Mouse (Mus musculus): ENCODE results near the gene Xndc1. TPM values are rescaled to one million over a fixed set of nuclear protein-coding genes. Genes with fewer than 3 reads are reported as not detected.
"Not testable (repeated sequence)": the region's sequence is repeated elsewhere in the genome, so short reads cannot be mapped to it uniquely, and the experiment has no call there.

The Xndc1 gene
- polyA plus RNA-seq, 1 experiment from 2014 or later = 7.8 TPM

- peaks cover 29% of the 10 kb centered on the region for H3K36me3 ChIP-seq (ENCODE audit: control insufficient read depth, insufficient read depth, low read length)
- H3K9ac ChIP-seq (ENCODE audit: low read length) = no peak overlapping the region
- DNase-seq (ENCODE audit: low spot score) (no peak), ATAC-seq (ENCODE audit: low FRiP score, low TSS enrichment) (no peak)
- no peak for TF ChIP-seq EP300 (optimal IDR thresholded peaks at IDR 0.05)
- TF ChIP-seq CTCF (IDR thresholded peaks at IDR 0.05; ENCODE audit: low read depth) = no peak
- no peak overlapping the region for H3K4me2 ChIP-seq (replicated peaks; ENCODE audit: low read depth)
- H3K27me3 ChIP-seq (ENCODE audit: control insufficient read depth, insufficient read depth, low read length) = no peaks in the 10 kb centered on the region
- no peak overlapping the region for H3K27ac ChIP-seq (replicated peaks)
- 66% methylated on average over 3 of the region's 3 CpGs for WGBS
- no peaks in the 10 kb centered on the region for H3K4me1 ChIP-seq (replicated peaks; ENCODE audit: control insufficient read depth, insufficient read depth)
- H3K9me3 ChIP-seq (ENCODE audit: control insufficient read depth, low read length) = no peaks in the 10 kb centered on the region
- no peak overlapping the region for H3K4me3 ChIP-seq (ENCODE audit: low read depth, low read length)
These were observed 45.9 kb upstream of the Xndc1 start for GRCm38 (mm10) chr7:102019362-102019761.

GRCm38 (mm10) chr7:102020934-102021333 is 44.4 kb upstream of the Xndc1 start:
- WGBS = 89% methylated on average over 2 of the region's 2 CpGs
- H3K36me3 ChIP-seq (ENCODE audit: control insufficient read depth, insufficient read depth, low read length) = peaks cover 15% of the 10 kb centered on the region
- not testable (repeated sequence) for DNase-seq (ENCODE audit: low spot score); H3K9ac ChIP-seq (ENCODE audit: low read length); H3K27ac ChIP-seq (replicated peaks); H3K9me3 ChIP-seq (ENCODE audit: control insufficient read depth, low read length); H3K4me2 ChIP-seq (replicated peaks; ENCODE audit: low read depth); ATAC-seq (ENCODE audit: low FRiP score, low TSS enrichment); H3K4me3 ChIP-seq (ENCODE audit: low read depth, low read length); H3K27me3 ChIP-seq (ENCODE audit: control insufficient read depth, insufficient read depth, low read length); H3K4me1 ChIP-seq (replicated peaks; ENCODE audit: control insufficient read depth, insufficient read depth)

GRCm38 (mm10) chr7:102023821-102024220 is 41.5 kb upstream of the Xndc1 start:
- Histone ChIP-seq H3K27me3 (ENCODE audit: control insufficient read depth, insufficient read depth, low read length) (no peaks in the 10 kb centered on the region), H3K27ac (replicated peaks) (no peak overlapping the region), H3K4me1 (replicated peaks; ENCODE audit: control insufficient read depth, insufficient read depth) (no peaks in the 10 kb centered on the region), H3K36me3 (ENCODE audit: control insufficient read depth, insufficient read depth, low read length) (peaks cover 6% of the 10 kb centered on the region), H3K4me2 (replicated peaks; ENCODE audit: low read depth) (no peak overlapping the region), H3K9me3 (ENCODE audit: control insufficient read depth, low read length) (no peaks in the 10 kb centered on the region), H3K9ac (ENCODE audit: low read length) (no peak overlapping the region), H3K4me3 (ENCODE audit: low read depth, low read length) (no peak overlapping the region)
- TF ChIP-seq CTCF (IDR thresholded peaks at IDR 0.05; ENCODE audit: low read depth) = no peak
- no peak for TF ChIP-seq EP300 (optimal IDR thresholded peaks at IDR 0.05)
- WGBS = 97% methylated on average over 9 of the region's 9 CpGs
- no peak for ATAC-seq (ENCODE audit: low FRiP score, low TSS enrichment)
- no peak for DNase-seq (ENCODE audit: low spot score)

- WGBS = 69% methylated on average over 2 of the region's 2 CpGs
- Histone ChIP-seq H3K27ac (replicated peaks) (no peak overlapping the region), H3K36me3 (ENCODE audit: control insufficient read depth, insufficient read depth, low read length) (peaks cover 5% of the 10 kb centered on the region), H3K4me1 (replicated peaks; ENCODE audit: control insufficient read depth, insufficient read depth) (no peaks in the 10 kb centered on the region), H3K4me3 (ENCODE audit: low read depth, low read length) (no peak overlapping the region), H3K9ac (ENCODE audit: low read length) (no peak overlapping the region), H3K4me2 (replicated peaks; ENCODE audit: low read depth) (no peak overlapping the region), H3K9me3 (ENCODE audit: control insufficient read depth, low read length) (no peaks in the 10 kb centered on the region), H3K27me3 (ENCODE audit: control insufficient read depth, insufficient read depth, low read length) (no peaks in the 10 kb centered on the region)
- ATAC-seq (ENCODE audit: low FRiP score, low TSS enrichment) (no peak), DNase-seq (ENCODE audit: low spot score) (no peak)
- TF ChIP-seq EP300 (optimal IDR thresholded peaks at IDR 0.05) (no peak), CTCF (IDR thresholded peaks at IDR 0.05; ENCODE audit: low read depth) (no peak)
These were observed 39.9 kb upstream of the Xndc1 start for GRCm38 (mm10) chr7:102025187-102026119.

- ATAC-seq (ENCODE audit: low FRiP score, low TSS enrichment) = no peak
- Histone ChIP-seq H3K27ac (replicated peaks) (no peak overlapping the region), H3K9me3 (ENCODE audit: control insufficient read depth, low read length) (no peaks in the 10 kb centered on the region), H3K4me2 (replicated peaks; ENCODE audit: low read depth) (no peak overlapping the region), H3K4me1 (replicated peaks; ENCODE audit: control insufficient read depth, insufficient read depth) (no peaks in the 10 kb centered on the region), H3K27me3 (ENCODE audit: control insufficient read depth, insufficient read depth, low read length) (no peaks in the 10 kb centered on the region), H3K36me3 (ENCODE audit: control insufficient read depth, insufficient read depth, low read length) (peaks cover 26% of the 10 kb centered on the region), H3K9ac (ENCODE audit: low read length) (no peak overlapping the region), H3K4me3 (ENCODE audit: low read depth, low read length) (no peak overlapping the region)
- 94% methylated on average over 1 of the region's 1 CpGs for WGBS
- TF ChIP-seq EP300 (optimal IDR thresholded peaks at IDR 0.05) (no peak), CTCF (IDR thresholded peaks at IDR 0.05; ENCODE audit: low read depth) (peak; percentile 54)
- no peak for DNase-seq (ENCODE audit: low spot score)
These were observed 30.4 kb upstream of the Xndc1 start for GRCm38 (mm10) chr7:102034904-102035303.

- TF ChIP-seq CTCF (IDR thresholded peaks at IDR 0.05; ENCODE audit: low read depth) (no peak), EP300 (optimal IDR thresholded peaks at IDR 0.05) (no peak)
- H3K27ac ChIP-seq (replicated peaks) = no peak overlapping the region
- whole genome bisulfite sequencing = 53% methylated on average over 2 of the region's 2 CpGs
- H3K36me3 ChIP-seq (ENCODE audit: control insufficient read depth, insufficient read depth, low read length) = peaks cover 26% of the 10 kb centered on the region
- no peak overlapping the region for H3K4me3 ChIP-seq (ENCODE audit: low read depth, low read length)
- no peak overlapping the region for H3K9ac ChIP-seq (ENCODE audit: low read length)
- H3K27me3 ChIP-seq (ENCODE audit: control insufficient read depth, insufficient read depth, low read length) = no peaks in the 10 kb centered on the region
- no peaks in the 10 kb centered on the region for H3K4me1 ChIP-seq (replicated peaks; ENCODE audit: control insufficient read depth, insufficient read depth)
- DNase-seq (ENCODE audit: low spot score) (no peak), ATAC-seq (ENCODE audit: low FRiP score, low TSS enrichment) (no peak)
- no peak overlapping the region for H3K4me2 ChIP-seq (replicated peaks; ENCODE audit: low read depth)
- H3K9me3 ChIP-seq (ENCODE audit: control insufficient read depth, low read length) = no peaks in the 10 kb centered on the region
These were observed 29.8 kb upstream of the Xndc1 start for GRCm38 (mm10) chr7:102035534-102035933.
